Mouse (Mus musculus) forebrain, embryonic 12.5 days (tissue): ENCODE data around the gene Hmgcl. TPM values are rescaled to one million over a fixed set of nuclear protein-coding genes. Genes with fewer than 3 reads are reported as not detected.

Experiments used
- ATAC-seq: fragments of 200-750 bp; cut with Nextera tagmentation; 2 replicates; pipeline ENCODE4 v1.8.0; 2017; ENCODE audit warnings: moderate TSS enrichment; ENCODE audit not compliant: low FRiP score
- H3K27ac ChIP-seq: fragments of 300-500 bp; sonication (generic); 2 replicates; pipeline ENCODE4 v1.5.1; 2016; ENCODE audit warnings: mild to moderate bottlenecking
- H3K27me3 ChIP-seq: fragments of 300-500 bp; sonication (generic); 2 replicates; pipeline ENCODE4 v1.6.1; 2016; ENCODE audit warnings: mild to moderate bottlenecking
- H3K36me3 ChIP-seq: fragments of 300-500 bp; sonication (generic); replicated peaks from 2 replicates; pipeline ENCODE4 v1.6.1; 2016; ENCODE audit warnings: mild to moderate bottlenecking
- H3K4me1 ChIP-seq: fragments of 300-500 bp; sonication (generic); 2 replicates; pipeline ENCODE4 v1.6.1; 2016
- H3K4me2 ChIP-seq: fragments of 300-500 bp; sonication (generic); 2 replicates; pipeline ENCODE4 v1.6.1; 2016; ENCODE audit warnings: mild to moderate bottlenecking, moderate library complexity
- H3K4me3 ChIP-seq: fragments of 300-500 bp; sonication (generic); replicated peaks from 2 replicates; pipeline ENCODE4 v1.5.1; 2016; ENCODE audit warnings: mild to moderate bottlenecking
- H3K9ac ChIP-seq: fragments of 300-500 bp; sonication (generic); 2 replicates; pipeline ENCODE4 v1.6.1; 2016; ENCODE audit warnings: mild to moderate bottlenecking
- H3K9me3 ChIP-seq: fragments of 300-500 bp; sonication (generic); 2 replicates; pipeline ENCODE4 v1.6.1; 2016
- WGBS: fragments of 180-500 bp; shearing (Covaris S2); methylation state at CpG from one replicate; pipeline ENCODE4 v1.1.7; 2016; 5-methylcytosine and 5-hydroxymethylcytosine counted together
- polyA plus RNA-seq: library from polyadenylated mRNA; unstranded; fragments of >200 nt; fragmentation: Nextera tagmentation; extraction: Ambion mirVana; gene quantifications from 2 replicates; pipeline ENCODE4 v1.2.1, GENCODE M21; 2016

The Hmgcl gene
- polyA plus RNA-seq, 1 experiment from 2014 or later = 55.8 TPM

DNA sequence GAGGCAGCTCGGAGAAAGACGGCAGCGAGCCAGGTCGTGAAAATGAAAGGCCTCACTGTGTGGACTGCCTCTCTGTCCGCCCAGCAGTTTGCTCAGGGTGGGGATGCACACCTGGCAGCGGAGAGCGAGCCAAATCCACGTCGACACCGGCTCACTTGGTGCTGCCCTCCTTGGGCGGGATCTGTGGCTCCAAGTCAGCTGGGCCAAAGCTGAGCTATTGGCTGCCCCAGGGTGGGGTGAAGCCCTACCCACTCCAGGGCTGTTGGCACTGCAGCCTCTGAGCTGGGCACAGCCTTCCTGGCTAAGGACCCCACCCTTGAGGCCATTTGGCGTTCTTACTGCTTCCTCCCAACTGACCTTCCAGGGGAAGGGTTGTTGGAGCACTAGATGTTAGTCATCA is 18.2 kb downstream of the Hmgcl start:
- no peaks in the 10 kb centered on the region for H3K9me3 ChIP-seq
- H3K36me3 ChIP-seq = peaks cover 47% of the 10 kb centered on the region
- H3K27me3 ChIP-seq = no peaks in the 10 kb centered on the region; the same call in 1 of the 2 replicates
- peak overlapping the region; percentile 72 for H3K4me3 ChIP-seq
- H3K27ac ChIP-seq = no peak overlapping the region
- no peak for ATAC-seq
- H3K4me1 ChIP-seq = peaks cover 26% of the 10 kb centered on the region
- H3K9ac ChIP-seq = peak overlapping the region; percentile 86
- peak overlapping the region; percentile 94 for H3K4me2 ChIP-seq
- WGBS = 6% methylated on average over 12 of the region's 12 CpGs

GRCm38 (mm10) chr4:135965113-135965512 is 18.9 kb downstream of the Hmgcl start:
- no peak for ATAC-seq
- no peak overlapping the region for H3K27ac ChIP-seq
- peaks cover 29% of the 10 kb centered on the region for H3K4me1 ChIP-seq
- H3K9me3 ChIP-seq = no peaks in the 10 kb centered on the region
- WGBS = 85% methylated on average over 9 of the region's 9 CpGs
- H3K36me3 ChIP-seq = peaks cover 47% of the 10 kb centered on the region
- H3K4me3 ChIP-seq = no peak overlapping the region
- H3K9ac ChIP-seq = no peak overlapping the region
- no peaks in the 10 kb centered on the region; the same call in 1 of the 2 replicates for H3K27me3 ChIP-seq
- H3K4me2 ChIP-seq = peak overlapping the region; percentile 94; the same call in 1 of the 2 replicates

DNA sequence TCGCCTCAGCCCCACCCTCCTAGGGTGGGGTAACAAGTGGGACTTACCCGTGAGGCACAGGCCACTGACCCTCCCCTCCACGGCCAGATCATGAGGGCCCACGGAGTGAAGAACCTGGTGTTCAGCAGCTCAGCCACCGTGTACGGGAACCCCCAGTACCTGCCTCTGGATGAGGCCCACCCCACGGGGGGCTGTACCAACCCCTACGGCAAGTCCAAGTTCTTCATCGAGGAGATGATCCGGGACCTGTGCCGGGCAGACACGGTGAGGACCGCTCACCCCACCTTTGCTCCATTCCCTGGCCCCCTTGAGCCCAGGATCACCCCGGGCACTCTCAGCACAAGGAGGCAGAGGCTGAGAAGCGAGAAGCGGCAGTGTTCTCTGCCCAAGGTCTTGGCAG is 20.0 kb downstream of the Hmgcl start:
- Histone ChIP-seq H3K9me3 (no peaks in the 10 kb centered on the region), H3K9ac (no peak overlapping the region), H3K36me3 (peaks cover 54% of the 10 kb centered on the region), H3K4me2 (no peak overlapping the region), H3K27me3 (no peaks in the 10 kb centered on the region; the same call in 1 of the 2 replicates), H3K4me3 (no peak overlapping the region; the same call in 1 of the 2 replicates), H3K4me1 (peaks cover 40% of the 10 kb centered on the region), H3K27ac (no peak overlapping the region)
- 93% methylated on average over 16 of the region's 16 CpGs for WGBS
- ATAC-seq = no peak

DNA sequence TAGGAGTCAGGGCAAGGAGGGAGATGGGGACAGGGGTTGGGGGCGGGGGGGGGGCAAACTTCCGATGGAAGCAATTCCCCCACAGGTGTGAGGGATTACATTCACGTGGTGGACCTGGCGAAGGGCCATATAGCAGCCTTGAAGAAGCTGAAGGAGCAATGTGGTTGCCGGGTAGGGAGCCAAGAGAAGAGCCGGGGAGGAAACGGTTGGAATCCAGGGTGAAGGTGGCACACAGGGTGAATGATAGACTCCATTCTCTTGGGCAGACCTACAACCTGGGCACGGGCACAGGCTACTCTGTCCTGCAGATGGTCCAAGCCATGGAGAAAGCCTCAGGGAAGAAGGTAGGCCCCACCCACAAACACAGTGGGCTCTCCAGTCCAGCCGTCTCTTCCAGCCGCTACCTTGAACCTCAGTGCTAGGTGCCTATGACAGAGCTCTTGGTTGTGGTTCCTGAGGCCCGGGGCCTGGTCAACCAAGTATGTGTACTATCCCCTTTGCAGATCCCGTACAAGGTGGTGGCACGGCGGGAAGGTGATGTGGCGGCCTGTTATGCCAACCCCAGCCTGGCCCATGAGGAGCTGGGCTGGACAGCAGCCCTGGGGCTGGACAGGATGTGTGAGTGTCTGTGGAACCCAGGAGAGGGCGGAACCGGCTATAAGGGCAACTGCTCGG is 21.0 kb downstream of the Hmgcl start:
- 91% methylated on average over 18 of the region's 18 CpGs for WGBS
- peaks cover 47% of the 10 kb centered on the region for H3K4me1 ChIP-seq

DNA sequence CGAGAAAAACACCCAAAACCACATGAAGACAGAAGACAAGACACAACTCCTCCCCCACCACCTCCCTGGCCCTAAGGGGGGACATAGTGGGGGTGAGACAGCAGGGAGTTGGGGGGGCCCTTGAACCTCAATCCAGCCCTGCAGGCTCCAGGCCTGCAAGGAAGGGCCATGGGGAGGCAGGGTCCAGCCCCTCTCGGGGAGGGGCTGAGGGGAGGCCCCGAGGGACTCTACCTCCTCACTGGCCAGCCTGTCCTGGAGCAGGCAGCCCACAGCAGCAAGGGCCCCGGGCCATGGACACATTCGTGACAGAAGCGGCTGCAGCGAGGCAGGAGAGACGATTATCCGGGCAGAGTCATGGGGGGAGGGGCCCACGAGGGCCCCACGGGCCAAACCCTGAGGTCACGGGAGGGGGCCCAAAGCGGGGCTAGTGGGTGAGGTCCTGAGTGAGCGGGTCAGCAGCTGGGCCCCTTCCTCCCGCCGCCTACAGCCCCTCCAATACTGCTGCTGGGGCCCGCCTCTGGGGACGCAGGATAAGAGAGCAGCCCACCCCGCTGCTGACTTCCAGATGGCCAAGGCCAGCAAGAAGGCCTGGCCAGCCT is 22.1 kb downstream of the Hmgcl start:
- Histone ChIP-seq H3K9ac (no peak overlapping the region), H3K36me3 (peaks cover 51% of the 10 kb centered on the region), H3K27me3 (no peaks in the 10 kb centered on the region; the same call in 1 of the 2 replicates), H3K4me2 (no peak overlapping the region), H3K4me3 (no peak overlapping the region), H3K27ac (0 out of 2 replicates have a peak overlapping the region, but pooled peaks have one; percentile 19), H3K4me1 (peaks cover 45% of the 10 kb centered on the region), H3K9me3 (no peaks in the 10 kb centered on the region)
- no peak for ATAC-seq
- 78% methylated on average over 19 of the region's 19 CpGs for WGBS

More for the DNA sequence above, 21.0 kb downstream of the Hmgcl start:
- Histone ChIP-seq H3K9me3 (no peaks in the 10 kb centered on the region), H3K9ac (no peak overlapping the region), H3K4me3 (no peak overlapping the region), H3K4me2 (no peak overlapping the region), H3K36me3 (peaks cover 51% of the 10 kb centered on the region), H3K27me3 (no peaks in the 10 kb centered on the region; the same call in 1 of the 2 replicates), H3K27ac (no peak overlapping the region)
- no peak for ATAC-seq

DNA sequence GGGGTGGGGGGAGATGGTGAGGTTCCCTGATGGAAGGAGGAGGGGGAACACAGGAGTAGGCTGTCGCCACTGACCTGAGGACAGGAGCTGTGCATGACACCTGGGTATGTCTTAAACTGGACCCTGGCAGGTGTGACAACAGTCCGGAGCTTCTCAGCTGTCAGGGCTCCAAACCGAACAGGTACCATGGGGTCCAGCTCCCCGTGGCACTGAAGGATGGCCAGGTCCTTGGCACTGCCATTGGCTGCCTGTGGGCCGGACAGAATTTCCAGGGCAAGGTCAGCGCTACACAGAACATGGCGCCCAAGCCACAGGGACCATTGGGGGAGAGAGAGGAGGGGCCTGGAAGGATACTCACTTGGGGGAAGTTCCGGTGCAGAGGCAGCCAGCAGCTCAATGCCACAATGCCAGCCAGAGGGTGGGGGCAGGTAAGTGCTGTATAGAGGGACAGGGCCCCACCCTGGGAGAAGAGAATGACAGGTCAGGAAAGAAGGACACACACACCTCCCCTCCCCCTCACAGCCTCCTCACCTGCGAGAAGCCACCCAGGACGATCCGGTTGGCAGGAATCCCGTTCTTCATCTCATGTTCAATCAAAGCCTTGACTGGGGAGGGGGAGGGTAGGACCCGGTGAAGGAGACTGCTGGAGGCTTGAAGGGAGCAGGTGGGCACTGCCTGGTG is 23.0 kb downstream of the Hmgcl start:
- no peaks in the 10 kb centered on the region; the same call in 1 of the 2 replicates for H3K27me3 ChIP-seq
- peaks cover 53% of the 10 kb centered on the region for H3K36me3 ChIP-seq
- H3K27ac ChIP-seq = no peak overlapping the region
- peaks cover 41% of the 10 kb centered on the region for H3K4me1 ChIP-seq
- ATAC-seq = no peak
- H3K9ac ChIP-seq = no peak overlapping the region
- WGBS = 93% methylated on average over 13 of the region's 13 CpGs
- H3K4me3 ChIP-seq = no peak overlapping the region
- no peak overlapping the region for H3K4me2 ChIP-seq
- H3K9me3 ChIP-seq = no peaks in the 10 kb centered on the region

GRCm38 (mm10) chr4:135970585-135970984 is 24.3 kb downstream of the Hmgcl start:
- H3K4me2 ChIP-seq = peak overlapping the region; percentile 98; the same call in 1 of the 2 replicates
- H3K9ac ChIP-seq = no peak overlapping the region
- ATAC-seq = no peak
- peaks cover 67% of the 10 kb centered on the region for H3K36me3 ChIP-seq
- H3K27me3 ChIP-seq = no peaks in the 10 kb centered on the region; the same call in 1 of the 2 replicates
- H3K27ac ChIP-seq = no peak overlapping the region
- 92% methylated on average over 11 of the region's 11 CpGs for WGBS
- peaks cover 32% of the 10 kb centered on the region for H3K4me1 ChIP-seq
- H3K4me3 ChIP-seq = no peak overlapping the region
- no peaks in the 10 kb centered on the region for H3K9me3 ChIP-seq

GRCm38 (mm10) chr4:135971805-135972555 is 25.7 kb downstream of the Hmgcl start:
- peak overlapping the region; percentile 98 for H3K4me2 ChIP-seq
- peak overlapping the region; percentile 99 for H3K4me3 ChIP-seq
- peaks cover 32% of the 10 kb centered on the region for H3K4me1 ChIP-seq
- H3K27ac ChIP-seq = peak overlapping the region; percentile 75
- H3K27me3 ChIP-seq = no peaks in the 10 kb centered on the region
- H3K36me3 ChIP-seq = peaks cover 68% of the 10 kb centered on the region
- peak; percentile 66 for ATAC-seq
- WGBS = 2% methylated on average over 35 of the region's 35 CpGs
- peak overlapping the region; percentile 94 for H3K9ac ChIP-seq
- H3K9me3 ChIP-seq = no peaks in the 10 kb centered on the region

DNA sequence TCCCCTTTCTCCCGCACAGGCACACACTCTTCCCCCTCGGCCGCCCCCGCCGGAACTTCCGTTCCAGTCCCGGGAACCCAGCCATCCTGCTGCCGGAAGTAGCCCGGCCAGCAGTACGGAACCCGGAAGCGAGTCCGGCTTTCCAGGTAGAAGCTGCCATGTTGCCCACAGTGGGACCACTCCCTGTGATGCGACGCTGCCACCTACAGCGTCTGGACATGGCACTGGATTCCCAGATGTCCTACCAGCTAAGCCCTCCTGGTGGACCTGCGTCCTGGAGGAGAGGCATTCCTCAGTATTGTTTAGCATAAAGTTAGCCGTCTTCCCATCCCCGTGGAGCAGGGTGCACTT is 26.3 kb downstream of the Hmgcl start, which contains the start of gene Lypla2:
Gene Lypla2 (minus strand): TSS at position 71 of the 351 bp plus-strand sequence.
- peak; percentile 87 for ATAC-seq
- Histone ChIP-seq H3K4me3 (peak within 1 kb of the TSS; percentile 99), H3K36me3 (peaks cover 66% of the 10 kb centered on the region), H3K4me1 (peaks cover 32% of the 10 kb centered on the region), H3K4me2 (peak within 1 kb of the TSS; percentile 98), H3K27me3 (no peaks in the 10 kb centered on the region), H3K9me3 (no peaks in the 10 kb centered on the region), H3K9ac (peak within 1 kb of the TSS; percentile 94), H3K27ac (peak within 1 kb of the TSS; percentile 75)
- WGBS = 1% methylated on average over 18 of the region's 19 CpGs

DNA sequence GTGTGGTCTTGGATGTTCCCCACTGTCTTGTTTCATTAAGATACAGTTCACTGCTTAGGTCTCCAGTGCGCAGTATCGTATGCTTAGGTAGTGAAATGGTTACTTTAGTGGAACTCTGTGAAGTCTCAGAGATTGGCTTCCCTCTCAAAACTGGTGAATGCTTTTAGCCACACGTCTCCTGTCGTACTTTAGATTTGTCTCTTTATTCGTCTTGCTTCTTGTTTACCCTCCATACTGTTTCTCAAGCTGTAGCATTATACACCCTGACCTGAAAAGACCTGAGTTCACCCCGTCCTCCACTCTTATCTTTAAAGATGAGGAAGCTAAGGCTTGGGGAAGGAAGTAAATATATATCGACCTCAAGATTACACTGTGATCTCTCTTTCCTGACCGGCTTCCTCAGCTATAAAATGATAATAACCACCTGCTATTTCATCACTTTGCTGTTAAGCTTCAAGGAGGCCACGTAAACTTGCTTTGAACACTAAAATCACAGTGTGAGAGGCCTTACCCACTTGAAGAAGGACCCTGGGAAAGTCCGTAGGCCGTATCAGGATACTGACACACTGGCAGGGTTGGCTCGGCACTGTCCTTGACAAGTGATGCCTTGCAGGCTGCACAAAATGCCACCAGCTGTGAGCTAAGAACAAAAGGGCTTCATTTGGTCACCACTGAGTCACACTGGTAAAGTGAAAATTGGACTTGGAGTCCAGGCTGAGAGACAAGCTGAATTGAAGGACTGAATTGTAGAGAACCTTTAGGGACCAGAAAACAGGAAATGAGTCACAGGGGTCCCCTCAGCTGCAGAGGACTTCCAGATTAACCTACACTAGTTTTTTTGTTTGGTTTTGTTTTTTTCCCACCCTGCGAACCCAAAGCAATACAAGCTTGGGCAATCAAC is 26.9 kb downstream of the Hmgcl start:
- H3K36me3 ChIP-seq = peaks cover 60% of the 10 kb centered on the region

GRCm38 (mm10) chr4:135976146-135976545 is 29.9 kb downstream of the Hmgcl start:
- H3K9me3 ChIP-seq = no peaks in the 10 kb centered on the region
- no peak overlapping the region for H3K4me3 ChIP-seq
- H3K4me1 ChIP-seq = peaks cover 13% of the 10 kb centered on the region
- peaks cover 51% of the 10 kb centered on the region for H3K36me3 ChIP-seq
- WGBS = 94% methylated on average over 12 of the region's 12 CpGs
- H3K27ac ChIP-seq = no peak overlapping the region
- no peak overlapping the region for H3K9ac ChIP-seq
- no peak for ATAC-seq
- no peaks in the 10 kb centered on the region for H3K27me3 ChIP-seq
- no peak overlapping the region for H3K4me2 ChIP-seq

More for the DNA sequence above, 26.9 kb downstream of the Hmgcl start:
- Histone ChIP-seq H3K4me2 (peak overlapping the region; percentile 98), H3K9ac (peak overlapping the region; percentile 94; the same call in 1 of the 2 replicates), H3K4me1 (peaks cover 31% of the 10 kb centered on the region), H3K9me3 (no peaks in the 10 kb centered on the region), H3K27me3 (no peaks in the 10 kb centered on the region), H3K4me3 (peak overlapping the region; percentile 99), H3K27ac (no peak overlapping the region)
- 78% methylated on average over 13 of the region's 13 CpGs for WGBS
- ATAC-seq = no peak
